Mouse (Mus musculus) stomach, embryonic 14.5 days (tissue): Measurements from ENCODE around the gene Gm49380. TPM values are rescaled to one million over a fixed set of nuclear protein-coding genes. Genes with fewer than 3 reads are reported as not detected.
A peak's percentile ranks its signal among the peaks of the same experiment; 100 is the strongest.

ENCODE experiments used
- ATAC-seq: fragments of 200-750 bp; cut with Nextera tagmentation; 2 replicates; pipeline ENCODE4 v1.8.0; 2017; ENCODE audit warnings: low read depth, moderate TSS enrichment; ENCODE audit not compliant: insufficient number of reproducible peaks, insufficient read depth, low FRiP score
- H3K27ac ChIP-seq: fragments of 300-500 bp; sonication (generic); 2 replicates; pipeline ENCODE4 v1.5.1; 2014; ENCODE audit warnings: mild to moderate bottlenecking, low read length, moderate library complexity, mixed read lengths
- H3K27me3 ChIP-seq: fragments of 300-500 bp; sonication (generic); 2 replicates; pipeline ENCODE4 v1.6.1; 2014; ENCODE audit warnings: low read length, control low read depth, mixed read lengths; ENCODE audit not compliant: control insufficient read depth, insufficient read depth
- H3K36me3 ChIP-seq: fragments of 300-500 bp; sonication (generic); 2 replicates; pipeline ENCODE4 v1.6.1; 2014; ENCODE audit warnings: mild to moderate bottlenecking, control low read depth, low read length, moderate library complexity, mixed read lengths; ENCODE audit not compliant: control insufficient read depth, insufficient read depth
- H3K4me1 ChIP-seq: fragments of 300-500 bp; sonication (generic); 2 replicates; pipeline ENCODE4 v1.6.1; 2014; ENCODE audit warnings: low read length, control low read depth, mixed read lengths; ENCODE audit not compliant: control insufficient read depth, insufficient read depth
- H3K4me2 ChIP-seq: fragments of 300-500 bp; sonication (generic); replicated peaks from 2 replicates; pipeline ENCODE4 v1.6.1; 2014; ENCODE audit warnings: low read depth, low read length, control low read depth
- H3K4me3 ChIP-seq: fragments of 300-500 bp; sonication (generic); 2 replicates; pipeline ENCODE4 v1.5.1; 2014; ENCODE audit warnings: low read depth, low read length, control low read depth
- H3K9ac ChIP-seq: fragments of 300-500 bp; sonication (generic); replicated peaks from 2 replicates; pipeline ENCODE4 v1.6.1; 2014; ENCODE audit warnings: low read depth, mild to moderate bottlenecking, control low read depth, low read length, moderate library complexity, mixed read lengths
- H3K9me3 ChIP-seq: fragments of 300-500 bp; sonication (generic); 2 replicates; pipeline ENCODE4 v1.6.1; 2016; ENCODE audit warnings: low read depth, low read length, control low read depth; ENCODE audit not compliant: control insufficient read depth
- WGBS: fragments of 180-500 bp; shearing (Covaris S2); extraction: QIAGEN DNeasy Blood & Tissue Kit; methylation state at CpG from one replicate; pipeline ENCODE4 v1.1.7; 2014; 5-methylcytosine and 5-hydroxymethylcytosine counted together
- polyA plus RNA-seq: library from polyadenylated mRNA; unstranded; fragments of >200 nt; fragmentation: Nextera tagmentation; extraction: Ambion mirVana; gene quantifications from 2 replicates; pipeline ENCODE4 v1.2.1, GENCODE M21; 2014

Gm49380 gene
- polyA plus RNA-seq, 1 experiment from 2014 or later, result 0.52 TPM

GRCm38 (mm10) chr9:44071914-44072598 is 41.2 kb downstream of the Gm49380 start:
- peaks cover 25% of the 10 kb centered on the region for H3K4me1 ChIP-seq
- H3K4me3 ChIP-seq, result no peak overlapping the region
- H3K27me3 ChIP-seq, result no peaks in the 10 kb centered on the region
- H3K9me3 ChIP-seq, result no peaks in the 10 kb centered on the region
- no peak overlapping the region for H3K4me2 ChIP-seq
- H3K36me3 ChIP-seq, result no peaks in the 10 kb centered on the region
- no peak for ATAC-seq
- 38% methylated on average over 11 of the region's 11 CpGs for WGBS
- H3K27ac ChIP-seq, result peak overlapping the region; percentile 21; the same call in 1 of the 2 replicates
- no peak overlapping the region for H3K9ac ChIP-seq

- Histone ChIP-seq H3K4me2 (no peak overlapping the region), H3K36me3 (no peaks in the 10 kb centered on the region), H3K27ac (no peak overlapping the region), H3K4me1 (peaks cover 25% of the 10 kb centered on the region), H3K9me3 (no peaks in the 10 kb centered on the region), H3K27me3 (no peaks in the 10 kb centered on the region), H3K9ac (no peak overlapping the region), H3K4me3 (no peak overlapping the region)
- WGBS, result 27% methylated on average over 8 of the region's 8 CpGs
- ATAC-seq, result no peak
These were observed 42.5 kb downstream of the Gm49380 start for GRCm38 (mm10) chr9:44070844-44071231.

GRCm38 (mm10) chr9:44070113-44070843 is 43.0 kb downstream of the Gm49380 start:
- H3K27me3 ChIP-seq, result no peaks in the 10 kb centered on the region
- H3K9me3 ChIP-seq, result no peaks in the 10 kb centered on the region
- no peak for ATAC-seq
- WGBS, result 54% methylated on average over 14 of the region's 14 CpGs
- no peak overlapping the region for H3K9ac ChIP-seq
- H3K27ac ChIP-seq, result no peak overlapping the region
- peaks cover 25% of the 10 kb centered on the region for H3K4me1 ChIP-seq
- H3K4me2 ChIP-seq, result no peak overlapping the region
- H3K4me3 ChIP-seq, result no peak overlapping the region
- no peaks in the 10 kb centered on the region for H3K36me3 ChIP-seq

- ATAC-seq, result no peak
- Histone ChIP-seq H3K27ac (no peak overlapping the region), H3K4me1 (peaks cover 25% of the 10 kb centered on the region), H3K9ac (no peak overlapping the region), H3K36me3 (no peaks in the 10 kb centered on the region), H3K4me3 (no peak overlapping the region), H3K9me3 (no peaks in the 10 kb centered on the region), H3K27me3 (no peaks in the 10 kb centered on the region), H3K4me2 (no peak overlapping the region)
- 19% methylated on average over 7 of the region's 7 CpGs for WGBS
These were observed 44.0 kb downstream of the Gm49380 start for GRCm38 (mm10) chr9:44069252-44069651.

GRCm38 (mm10) chr9:44067960-44068330 is 45.4 kb downstream of the Gm49380 start:
- Histone ChIP-seq H3K36me3 (no peaks in the 10 kb centered on the region), H3K27ac (no peak overlapping the region), H3K4me1 (peaks cover 25% of the 10 kb centered on the region), H3K4me3 (no peak overlapping the region), H3K4me2 (peak overlapping the region; percentile 89; the same call in 1 of the 2 replicates), H3K9me3 (no peaks in the 10 kb centered on the region), H3K27me3 (no peaks in the 10 kb centered on the region), H3K9ac (no peak overlapping the region)
- no peak for ATAC-seq
- WGBS, result 76% methylated on average over 6 of the region's 6 CpGs

- H3K4me1 ChIP-seq, result peaks cover 22% of the 10 kb centered on the region
- H3K9ac ChIP-seq, result no peak overlapping the region
- no peaks in the 10 kb centered on the region for H3K9me3 ChIP-seq
- no peak overlapping the region for H3K27ac ChIP-seq
- no peaks in the 10 kb centered on the region for H3K36me3 ChIP-seq
- WGBS, result 4% methylated on average over 15 of the region's 15 CpGs
- peak overlapping the region; percentile 47 for H3K4me3 ChIP-seq
- no peaks in the 10 kb centered on the region for H3K27me3 ChIP-seq
- H3K4me2 ChIP-seq, result peak overlapping the region; percentile 89
- ATAC-seq, result peak; percentile 23; the same call in 1 of the 2 replicates
These were observed 45.9 kb downstream of the Gm49380 start for GRCm38 (mm10) chr9:44067241-44067959.

- Histone ChIP-seq H3K4me1 (peaks cover 16% of the 10 kb centered on the region), H3K4me3 (peak within 1 kb of the TSS; percentile 47), H3K36me3 (no peaks in the 10 kb centered on the region), H3K4me2 (peak within 1 kb of the TSS; percentile 89), H3K27me3 (no peaks in the 10 kb centered on the region), H3K27ac (no peak within 1 kb of the TSS), H3K9ac (no peak within 1 kb of the TSS), H3K9me3 (no peaks in the 10 kb centered on the region)
- peak; percentile 97 for ATAC-seq
- under 1% methylated on average over 38 of the region's 38 CpGs for WGBS
These were observed 46.5 kb downstream of the Gm49380 start, which contains the start of gene Usp2 for GRCm38 (mm10) chr9:44066785-44067225. TSS of gene Usp2 (plus strand) at chr9:44067021.

- ATAC-seq, result no peak
- WGBS, result 46% methylated on average over 1 of the region's 1 CpGs
- H3K4me1 ChIP-seq, result peaks cover 6% of the 10 kb centered on the region; the same call in 1 of the 2 replicates
- no peaks in the 10 kb centered on the region for H3K27me3 ChIP-seq
- H3K27ac ChIP-seq, result no peak overlapping the region
- H3K9me3 ChIP-seq, result no peaks in the 10 kb centered on the region
- H3K36me3 ChIP-seq, result no peaks in the 10 kb centered on the region
- no peak overlapping the region for H3K9ac ChIP-seq
- H3K4me2 ChIP-seq, result no peak overlapping the region
- no peak overlapping the region for H3K4me3 ChIP-seq
These were observed 48.1 kb downstream of the Gm49380 start for GRCm38 (mm10) chr9:44065177-44065576.
